9 mouse cellular contexts compared by ENCODE assay signal in genomic region chr15:102205779-102206178, GRCm38 (mm10). TPM values are rescaled to one million over a fixed set of nuclear protein-coding genes. Genes with fewer than 3 reads are reported as not detected.
DNase-seq lines count a peak whose midpoint lies in the region; ATAC-seq lines count a peak whose summit lies in the region.
"Had no signal": no experiment of that assay in that cellular context is flagged by ENCODE, and none has a peak within 500 bp of the region (broad histone marks: within the 10 kb centered on the region; RNA-seq: fewer than 3 reads in every experiment).

No protein-coding gene starts in this region.

- no peak for DNase-seq in heart, postnatal 4 days
- peak; percentile 38 for DNase-seq in T-cell, adult 2 months (ENCODE audit: low spot score)
- DNase-seq in forebrain, embryonic 11.5 days (ENCODE audit: low spot score), result peak; percentile 56
- DNase-seq in layer of hippocampus, postnatal 10 days (ENCODE audit: low spot score in 2 of 2), result peak; percentile 52 to 58
- peak; percentile 85 for DNase-seq in midbrain, embryonic 14.5 days
- DNase-seq in embryo, embryonic 11 days, result no peak
- DNase-seq in urinary bladder, postnatal 4 days (ENCODE audit: low spot score in 2 of 2), result no peak

- no peaks in the 10 kb centered on the region for H3K9me3 ChIP-seq in heart, embryonic 15.5 days (replicated peaks)
- H3K9me3 ChIP-seq in forebrain, embryonic 11.5 days (ENCODE audit: control insufficient read depth, low read length), result no peaks in the 10 kb centered on the region
- H3K9me3 ChIP-seq in midbrain, embryonic 14.5 days (ENCODE audit: control insufficient read depth, low read length), result no peaks in the 10 kb centered on the region

- H3K27me3 ChIP-seq in heart, embryonic 15.5 days, result no peaks in the 10 kb centered on the region
- no peaks in the 10 kb centered on the region for H3K27me3 ChIP-seq in forebrain, embryonic 11.5 days (ENCODE audit: control insufficient read depth, insufficient read depth, low read length)
- no peaks in the 10 kb centered on the region for H3K27me3 ChIP-seq in midbrain, embryonic 14.5 days (ENCODE audit: control insufficient read depth, insufficient read depth, low read length)
- H3K27me3 ChIP-seq: Patski had no signal

- H3K4me3 ChIP-seq in heart, embryonic 15.5 days, result peak overlapping the region; percentile 68
- peak overlapping the region; percentile 13 for H3K4me3 ChIP-seq in forebrain, embryonic 11.5 days (ENCODE audit: low read depth, low read length)
- peak overlapping the region; percentile 72 for H3K4me3 ChIP-seq in midbrain, embryonic 14.5 days (replicated peaks; ENCODE audit: low read depth, low read length)

- WGBS in heart, embryonic 15.5 days, result 37% methylated on average over 8 of the region's 8 CpGs
- WGBS in forebrain, embryonic 11.5 days, result 74% methylated on average over 8 of the region's 8 CpGs
- 34% methylated on average over 8 of the region's 8 CpGs for WGBS in midbrain, embryonic 14.5 days

- 0 out of 2 replicates have a peak overlapping the region, but pooled peaks have one; percentile 10 for H3K9ac ChIP-seq in heart, embryonic 15.5 days
- peak overlapping the region; percentile 43 for H3K9ac ChIP-seq in forebrain, embryonic 11.5 days (ENCODE audit: low read length)
- peak overlapping the region; percentile 44; the same call in 1 of the 2 replicates for H3K9ac ChIP-seq in midbrain, embryonic 14.5 days (replicated peaks; ENCODE audit: low read length)

- H3K27ac ChIP-seq in heart, embryonic 15.5 days, result 0 out of 2 replicates have a peak overlapping the region, but pooled peaks have one; percentile 1
- peak overlapping the region; percentile 61 for H3K27ac ChIP-seq in forebrain, embryonic 11.5 days (ENCODE audit: low read depth, low read length)
- H3K27ac ChIP-seq in midbrain, embryonic 14.5 days (replicated peaks; ENCODE audit: low read depth, low read length), result peak overlapping the region; percentile 77

- peaks cover 31% of the 10 kb centered on the region for H3K4me1 ChIP-seq in heart, embryonic 15.5 days (replicated peaks)
- H3K4me1 ChIP-seq in forebrain, embryonic 11.5 days (replicated peaks; ENCODE audit: control insufficient read depth, insufficient read depth, low read length), result peaks cover 13% of the 10 kb centered on the region
- peaks cover 26% of the 10 kb centered on the region for H3K4me1 ChIP-seq in midbrain, embryonic 14.5 days (ENCODE audit: control insufficient read depth, insufficient read depth, low read length)

- H3K36me3 ChIP-seq in heart, embryonic 15.5 days, result peaks cover 39% of the 10 kb centered on the region
- peaks cover 7% of the 10 kb centered on the region; the same call in 1 of the 2 replicates for H3K36me3 ChIP-seq in forebrain, embryonic 11.5 days (ENCODE audit: control insufficient read depth, insufficient read depth, low read length)
- peaks cover 50% of the 10 kb centered on the region for H3K36me3 ChIP-seq in midbrain, embryonic 14.5 days (ENCODE audit: control insufficient read depth, insufficient read depth, low read length)

- peak overlapping the region; percentile 65 for H3K4me2 ChIP-seq in heart, embryonic 15.5 days
- H3K4me2 ChIP-seq in forebrain, embryonic 11.5 days (ENCODE audit: low read depth, low read length, severe bottlenecking), result peak overlapping the region; percentile 85; the same call in 1 of the 2 replicates
- peak overlapping the region; percentile 78 for H3K4me2 ChIP-seq in midbrain, embryonic 14.5 days (ENCODE audit: low read length)

- no peak for ATAC-seq in heart, embryonic 15.5 days (replicated peaks; ENCODE audit: insufficient number of reproducible peaks, insufficient read depth, low FRiP score, low read depth)
- no peak for ATAC-seq in forebrain, embryonic 11.5 days (replicated peaks; ENCODE audit: low FRiP score)
- peak; percentile 18; the same call in 1 of the 2 replicates for ATAC-seq in midbrain, embryonic 14.5 days (ENCODE audit: low FRiP score, low TSS enrichment)
- ATAC-seq: Patski had no signal

RNA-seq across cellular contexts. Expression of gene Csad, which starts 1.3 kb away (rescaled TPM):
- 31.1 and 47.9 TPM in 2 replicates for polyA plus RNA-seq in heart, embryonic 15.5 days (2015; fragmentation: Nextera tagmentation; extraction: Ambion mirVana)
- 10 to 100 TPM; 26.8 to 29.9 TPM for total RNA-seq in heart, postnatal 4 days (2021)
- 38.2 and 39.2 TPM in 2 replicates for polyA plus RNA-seq in forebrain, embryonic 11.5 days (2014; fragmentation: Nextera tagmentation; extraction: Ambion mirVana)
- total RNA-seq in layer of hippocampus, postnatal 10 days (2021), result 10 to 100 TPM; 33.0 to 38.7 TPM
- polyA plus RNA-seq in midbrain, embryonic 14.5 days (2014; fragmentation: Nextera tagmentation; extraction: Ambion mirVana), result 25.9 and 28.1 TPM in 2 replicates

RNA-seq across cellular contexts. Expression of gene Zfp740, which starts 2.7 kb away (rescaled TPM):
- polyA plus RNA-seq in heart, embryonic 15.5 days (2015; fragmentation: Nextera tagmentation; extraction: Ambion mirVana), result 25.8 and 34.3 TPM in 2 replicates
- 10 to 100 TPM; 45.3 to 49.4 TPM for total RNA-seq in heart, postnatal 4 days (2021)
- 79.8 and 80.7 TPM in 2 replicates for polyA plus RNA-seq in forebrain, embryonic 11.5 days (2014; fragmentation: Nextera tagmentation; extraction: Ambion mirVana)
- 10 to 100 TPM; 64.4 to 68.3 TPM for total RNA-seq in layer of hippocampus, postnatal 10 days (2021)
- polyA plus RNA-seq in midbrain, embryonic 14.5 days (2014; fragmentation: Nextera tagmentation; extraction: Ambion mirVana), result 43.5 and 57.7 TPM in 2 replicates

RNA-seq across cellular contexts. Expression of gene Itgb7, which starts 26.0 kb away (rescaled TPM):
- polyA plus RNA-seq in heart, embryonic 15.5 days (2015; fragmentation: Nextera tagmentation; extraction: Ambion mirVana), result 1.7 and 8.9 TPM in 2 replicates
- total RNA-seq in heart, postnatal 4 days (2021), result 1 to 10 TPM in 1 of 2 experiments, under 1 TPM in 1; 0.98 to 1.0 TPM
- polyA plus RNA-seq in forebrain, embryonic 11.5 days (2014; fragmentation: Nextera tagmentation; extraction: Ambion mirVana), result 0.76 and 1.1 TPM in 2 replicates
- total RNA-seq in layer of hippocampus, postnatal 10 days (2021), result 1 to 10 TPM; 1.3 to 2.5 TPM
- 0.57 and 0.78 TPM in 2 replicates for polyA plus RNA-seq in midbrain, embryonic 14.5 days (2014; fragmentation: Nextera tagmentation; extraction: Ambion mirVana)

RNA-seq across cellular contexts. Expression of gene Rarg, which starts 51.5 kb away (rescaled TPM):
- 7.9 and 15.8 TPM in 2 replicates for polyA plus RNA-seq in heart, embryonic 15.5 days (2015; fragmentation: Nextera tagmentation; extraction: Ambion mirVana)
- 10 to 100 TPM; 12.9 to 16.6 TPM for total RNA-seq in heart, postnatal 4 days (2021)
- 19.3 and 19.7 TPM in 2 replicates for polyA plus RNA-seq in forebrain, embryonic 11.5 days (2014; fragmentation: Nextera tagmentation; extraction: Ambion mirVana)
- total RNA-seq in layer of hippocampus, postnatal 10 days (2021), result 10 to 100 TPM; 12.5 to 15.6 TPM
- polyA plus RNA-seq in midbrain, embryonic 14.5 days (2014; fragmentation: Nextera tagmentation; extraction: Ambion mirVana), result 2.3 and 3.6 TPM in 2 replicates

RNA-seq across cellular contexts. Expression of gene Soat2, which starts 55.5 kb away (rescaled TPM):
- polyA plus RNA-seq in heart, embryonic 15.5 days (2015; fragmentation: Nextera tagmentation; extraction: Ambion mirVana), result 0.23 and 0.63 TPM in 2 replicates
- total RNA-seq in heart, postnatal 4 days (2021), result under 1 TPM; 0.11 to 0.17 TPM
- polyA plus RNA-seq in forebrain, embryonic 11.5 days (2014; fragmentation: Nextera tagmentation; extraction: Ambion mirVana), result not detected in 2 replicates
- not detected for total RNA-seq in layer of hippocampus, postnatal 10 days (2021)
- polyA plus RNA-seq in midbrain, embryonic 14.5 days (2014; fragmentation: Nextera tagmentation; extraction: Ambion mirVana), result not detected in 2 replicates

Comparison
In these comparisons a context has a peak if more than half of its experiments do, and no peak if none do; other contexts are left out.
1. H3K27ac ChIP-seq: peak in every context shown above with its lines; median percentile 77 in midbrain, embryonic 14.5 days; 61 in forebrain, embryonic 11.5 days; 1 in heart, embryonic 15.5 days.
2. H3K4me3 ChIP-seq: peak in every context shown above with its lines; median percentile 72 in midbrain, embryonic 14.5 days; 68 in heart, embryonic 15.5 days; 13 in forebrain, embryonic 11.5 days.
3. DNase-seq: peak in T-cell, adult 2 months (single experiment), forebrain, embryonic 11.5 days (single experiment), layer of hippocampus, postnatal 10 days (2 of 2) and midbrain, embryonic 14.5 days (single experiment); none in heart, postnatal 4 days (single experiment), embryo, embryonic 11 days (single experiment) and urinary bladder, postnatal 4 days (0 of 2).
4. Peak in every context shown above with its lines, with median percentiles within 50 percentile points of each other: H3K4me2 ChIP-seq and H3K9ac ChIP-seq.